35 mouse cellular contexts compared by ENCODE assay signal in the genomic region with DNA sequence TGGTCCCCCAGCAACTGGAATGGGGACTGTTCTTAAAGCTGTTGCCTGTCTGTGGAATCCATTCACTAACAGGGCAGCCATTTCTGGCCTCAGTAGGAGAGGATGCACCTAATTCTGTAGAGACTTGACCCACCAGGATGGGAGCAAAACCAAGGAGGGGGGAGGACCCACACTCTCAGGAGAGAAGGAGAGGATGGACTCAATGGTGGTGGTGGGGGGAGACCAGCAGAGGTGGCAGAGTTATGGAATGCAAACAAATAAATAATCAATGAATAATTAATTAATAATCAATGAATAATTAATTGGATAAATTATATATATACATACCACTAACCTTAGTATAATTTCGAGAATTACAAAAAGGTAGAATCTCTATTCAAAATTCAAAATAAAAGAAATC.
"Had no signal": no experiment of that assay in that cellular context is flagged by ENCODE, and none has a peak within 500 bp of the region (broad histone marks: within the 10 kb centered on the region; RNA-seq: fewer than 3 reads in every experiment).

No protein-coding gene starts in this region.

- H3K4me2 ChIP-seq: heart, embryonic 11.5 days; heart, embryonic 12.5 days; heart, embryonic 13.5 days; heart, embryonic 15.5 days; hindbrain, embryonic 12.5 days; hindbrain, embryonic 14.5 days; hindbrain, embryonic 15.5 days; intestine, embryonic 15.5 days; kidney, embryonic 15.5 days had no signal

- H3K4me3 ChIP-seq: heart, adult 2 months; heart, embryonic 10.5 days; heart, embryonic 12.5 days; heart, embryonic 13.5 days; heart, embryonic 15.5 days; hindbrain, embryonic 10.5 days; hindbrain, embryonic 12.5 days; hindbrain, embryonic 15.5 days; intestine, embryonic 15.5 days; kidney, embryonic 15.5 days; layer of hippocampus, adult 2 months had no signal

- H3K4me1 ChIP-seq: heart, embryonic 10.5 days; heart, embryonic 12.5 days; heart, embryonic 13.5 days; heart, embryonic 15.5 days; hindbrain, embryonic 10.5 days; hindbrain, embryonic 12.5 days; hindbrain, embryonic 15.5 days; intestine, embryonic 15.5 days; kidney, embryonic 15.5 days had no signal

- DNase-seq: heart, adult 2 months; heart, postnatal 10 days; heart, postnatal 14 days; heart, postnatal 36 days; heart, postnatal 4 days; kidney, adult 11 months; kidney, adult 18-20 months; kidney, adult 2 months; kidney, adult 8-10 months; kidney, adult 9 months; kidney, postnatal 10 days; kidney, postnatal 14 days; kidney, postnatal 25 days; kidney, postnatal 36 days; kidney, postnatal 4 days; layer of hippocampus, adult 9-11 months; layer of hippocampus, postnatal 36 days had no signal

- ATAC-seq: hindbrain, embryonic 16.5 days; hindbrain, postnatal 0 days; inflammation-experienced regulatory T-cells, adult 6 months; intestine, embryonic 15.5 days; intestine, embryonic 16.5 days; intestine, postnatal 0 days had no signal

- H3K9me3 ChIP-seq: heart, embryonic 10.5 days; heart, embryonic 12.5 days; heart, embryonic 15.5 days; hindbrain, embryonic 10.5 days; hindbrain, embryonic 12.5 days; hindbrain, embryonic 15.5 days; intestine, embryonic 15.5 days; kidney, embryonic 15.5 days had no signal

- H3K9ac ChIP-seq: heart, embryonic 12.5 days; heart, embryonic 13.5 days; heart, embryonic 15.5 days; hindbrain, embryonic 12.5 days; hindbrain, embryonic 14.5 days; hindbrain, embryonic 15.5 days; intestine, embryonic 15.5 days; kidney, embryonic 15.5 days had no signal

- H3K27me3 ChIP-seq: heart, embryonic 12.5 days; heart, embryonic 13.5 days; heart, embryonic 15.5 days; hindbrain, embryonic 12.5 days; hindbrain, embryonic 15.5 days; intestine, embryonic 15.5 days; kidney, embryonic 15.5 days had no signal

- H3K36me3 ChIP-seq: heart, embryonic 10.5 days; heart, embryonic 12.5 days; heart, embryonic 13.5 days; heart, embryonic 15.5 days; hindbrain, embryonic 10.5 days; hindbrain, embryonic 12.5 days; hindbrain, embryonic 15.5 days; intestine, embryonic 15.5 days; kidney, embryonic 15.5 days had no signal

- H3K27ac ChIP-seq: heart, adult 2 months; heart, embryonic 10.5 days; heart, embryonic 13.5 days; heart, embryonic 15.5 days; hindbrain, embryonic 10.5 days; hindbrain, embryonic 12.5 days; hindbrain, embryonic 14.5 days; hindbrain, embryonic 15.5 days; hindbrain, postnatal 0 days; intestine, embryonic 15.5 days; kidney, embryonic 15.5 days; kidney, postnatal 0 days; layer of hippocampus, adult 2 months had no signal
